12 mouse cellular contexts compared by ENCODE assay signal in genomic region chr6:84474835-84475234, GRCm38 (mm10).
"Had no signal": no experiment of that assay in that cellular context is flagged by ENCODE, and none has a peak within 500 bp of the region (broad histone marks: within the 10 kb centered on the region; RNA-seq: fewer than 3 reads in every experiment).

No protein-coding gene starts in this region.

- DNase-seq: gastrocnemius, postnatal 14 days; gastrocnemius, postnatal 36 days; heart, adult 2 months; heart, postnatal 10 days; kidney, adult 18-20 months; kidney, adult 8-10 months; kidney, postnatal 10 days; kidney, postnatal 25 days; kidney, postnatal 4 days; liver; liver, embryonic 13.5 days; liver, postnatal 0 days had no signal
